Mouse (Mus musculus) small intestine, adult 2 months (tissue): ENCODE data around the gene H60b. TPM values are rescaled to one million over a fixed set of nuclear protein-coding genes. Genes with fewer than 3 reads are reported as not detected.
"Not testable (repeated sequence)": the region's sequence is repeated elsewhere in the genome, so short reads cannot be mapped to it uniquely, and the experiment has no call there.

Source experiments
- H3K27ac ChIP-seq: fragments of 200-500 bp; 2 replicates; pipeline ENCODE4 v1.5.1; 2012; ENCODE audit warnings: low read depth, low read length, control low read depth, inconsistent platforms; ENCODE audit not compliant: insufficient read depth
- H3K27me3 ChIP-seq: fragments of 200-500 bp; 2 replicates; pipeline ENCODE4 v1.6.1; 2012; ENCODE audit warnings: mild to moderate bottlenecking, moderate library complexity, low read length, inconsistent platforms; ENCODE audit not compliant: control insufficient read depth, insufficient read depth
- H3K36me3 ChIP-seq: fragments of 200-500 bp; 2 replicates; pipeline ENCODE4 v1.6.1; 2012; ENCODE audit warnings: mild to moderate bottlenecking, low read length, control low read depth, inconsistent platforms; ENCODE audit not compliant: control insufficient read depth, insufficient read depth
- H3K4me1 ChIP-seq: fragments of 200-500 bp; 2 replicates; pipeline ENCODE4 v1.6.1; 2012; ENCODE audit warnings: low read length, inconsistent platforms, mixed read lengths; ENCODE audit not compliant: control insufficient read depth, insufficient read depth, insufficient read length
- H3K4me3 ChIP-seq: fragments of 200-500 bp; 2 replicates; pipeline ENCODE4 v1.5.1; 2012; ENCODE audit warnings: low read depth, mild to moderate bottlenecking, control low read depth, inconsistent platforms, low read length, moderate library complexity
- WGBS: fragments of 180-500 bp; shearing (Covaris S2); methylation state at CpG from one replicate; pipeline ENCODE4 v1.1.7; 2018; 5-methylcytosine and 5-hydroxymethylcytosine counted together
- polyA plus RNA-seq: library from polyadenylated mRNA; depleted of rRNA; stranded (reverse); fragments of >200 nt; gene quantifications from 2 replicates; pipeline ENCODE4 v1.2.3, GENCODE M21; 2012

H60b gene
- polyA plus RNA-seq, 1 experiment = not detected

DNA sequence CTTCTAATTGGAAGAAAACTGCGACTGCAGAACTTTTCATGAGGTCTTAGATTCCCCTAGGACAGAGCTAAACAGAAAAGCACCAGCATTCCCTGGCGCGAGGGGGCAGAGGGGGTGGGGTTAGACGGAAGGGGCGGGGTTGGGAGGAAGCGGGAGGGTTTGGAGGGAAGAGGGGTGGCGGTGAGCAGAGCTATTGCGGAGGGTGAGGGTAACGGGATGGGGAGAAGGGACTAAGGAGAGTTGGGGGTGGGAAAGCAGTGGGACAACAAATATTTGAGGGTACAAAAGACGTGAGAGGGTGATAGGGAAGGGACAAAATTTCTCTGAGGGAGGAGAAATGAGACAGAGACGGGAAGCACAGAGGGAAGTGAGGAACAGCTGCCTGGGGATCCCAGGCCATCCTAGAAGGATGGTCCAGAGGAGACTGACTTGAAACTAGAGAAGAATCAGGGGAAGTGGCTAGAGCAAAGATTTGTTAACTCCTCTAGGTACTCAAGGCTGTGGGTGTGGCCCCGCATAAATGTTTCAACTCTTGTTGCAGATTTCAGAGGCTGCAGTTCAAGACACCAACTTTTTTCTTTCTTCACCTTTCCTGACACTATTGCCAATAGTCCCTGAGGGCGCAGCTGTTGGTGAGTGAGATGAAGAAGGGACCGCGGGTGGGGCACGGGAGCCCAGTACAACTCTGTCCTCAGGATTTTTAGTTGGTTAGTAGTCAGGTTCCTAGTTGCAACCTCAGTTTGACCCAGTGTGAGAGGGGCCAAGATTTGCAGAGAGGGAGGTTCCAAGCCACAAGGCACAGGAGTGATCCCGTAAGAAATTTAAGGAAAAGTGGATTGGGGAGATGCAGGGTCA lies 15.2 kb downstream of the H60b start:
- 20% methylated on average over 15 of the region's 17 CpGs for WGBS
- H3K4me1 ChIP-seq, H3K4me3 ChIP-seq, H3K27me3 ChIP-seq, H3K36me3 ChIP-seq, H3K27ac ChIP-seq: not testable (repeated sequence)

DNA sequence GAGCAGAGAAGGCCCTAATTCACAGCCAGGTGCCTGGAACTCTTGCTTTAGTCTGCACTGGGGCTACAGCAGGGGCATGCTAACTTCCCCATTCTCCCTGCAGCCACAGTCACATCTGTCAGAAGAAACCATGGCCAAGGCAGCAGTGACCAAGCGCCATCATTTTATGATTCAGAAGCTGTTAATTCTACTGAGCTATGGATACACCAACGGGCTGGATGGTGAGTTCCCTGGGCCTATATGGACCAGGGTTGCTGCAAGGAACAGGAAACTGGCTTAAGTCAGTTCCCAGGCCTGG lies 15.8 kb downstream of the H60b start:
- not testable (repeated sequence) for H3K4me1 ChIP-seq, H3K36me3 ChIP-seq, H3K4me3 ChIP-seq, H3K27ac ChIP-seq, H3K27me3 ChIP-seq
- WGBS = 80% methylated on average over 2 of the region's 2 CpGs

DNA sequence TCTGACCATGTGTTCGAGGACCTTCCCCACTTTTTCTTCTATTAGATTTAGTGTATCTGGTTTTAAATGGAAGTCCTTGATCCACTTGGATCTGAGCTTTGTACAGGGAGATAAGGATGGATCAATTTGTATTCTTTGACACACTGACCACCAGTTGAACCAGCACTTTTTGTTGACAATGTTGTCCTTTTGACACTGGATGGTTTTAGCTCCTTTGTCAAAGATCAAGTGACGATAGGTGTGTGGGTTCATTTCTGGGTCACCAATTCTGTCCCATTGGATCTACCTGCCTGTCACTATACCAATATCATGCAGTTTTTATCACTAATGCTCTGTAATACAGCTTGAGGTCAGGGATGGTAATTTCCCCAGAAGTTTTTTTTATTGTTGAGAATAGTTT lies 18.1 kb downstream of the H60b start:
- not testable (repeated sequence) for H3K4me3 ChIP-seq, H3K4me1 ChIP-seq, H3K27me3 ChIP-seq, H3K27ac ChIP-seq, H3K36me3 ChIP-seq
- 61% methylated on average over 2 of the region's 2 CpGs for WGBS

DNA sequence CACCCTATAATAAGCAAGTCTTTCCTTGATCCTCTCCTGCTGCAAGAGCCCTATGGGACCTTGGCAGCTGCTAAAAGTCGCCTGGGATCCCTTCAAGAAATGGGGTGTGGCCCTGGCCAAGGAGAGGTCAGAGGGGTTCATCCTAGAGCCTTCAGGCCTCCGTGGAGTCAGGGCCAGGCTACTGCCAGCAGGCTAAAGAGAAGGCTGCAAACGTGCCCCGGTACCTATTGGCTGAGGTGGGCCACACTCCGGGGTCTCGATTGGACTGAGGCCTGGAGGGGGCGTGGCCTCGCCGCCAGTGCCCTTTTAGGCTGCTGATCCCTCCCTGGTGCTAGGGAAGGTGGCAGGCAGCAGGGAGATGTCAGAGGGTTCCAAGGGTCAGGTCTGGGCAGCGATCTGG lies 32.6 kb downstream of the H60b start:
- not testable (repeated sequence) for H3K4me1 ChIP-seq, H3K36me3 ChIP-seq, H3K27ac ChIP-seq, H3K27me3 ChIP-seq, H3K4me3 ChIP-seq
- 2% methylated on average over 10 of the region's 10 CpGs for WGBS

DNA sequence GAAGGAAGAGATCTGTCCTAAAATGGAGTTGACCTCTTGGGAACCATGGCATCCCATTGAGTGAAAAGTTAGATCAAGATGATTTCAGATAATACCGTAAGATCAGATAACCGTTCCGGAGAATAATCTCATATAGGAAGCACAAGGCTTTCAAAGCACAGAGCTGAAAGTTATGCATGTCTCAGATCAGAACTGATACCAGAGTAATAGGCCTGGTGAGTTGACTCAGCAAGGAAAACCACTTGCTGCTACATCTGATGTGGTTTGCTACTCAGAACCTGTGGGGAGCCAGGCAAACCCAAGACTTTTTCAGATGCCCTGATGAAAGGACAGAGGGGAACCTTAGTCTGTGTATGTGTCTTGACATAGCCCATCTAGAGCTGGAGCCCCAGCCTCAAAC lies 43.0 kb downstream of the H60b start:
- WGBS = 79% methylated on average over 3 of the region's 3 CpGs
- not testable (repeated sequence) for H3K27me3 ChIP-seq, H3K36me3 ChIP-seq, H3K4me3 ChIP-seq, H3K27ac ChIP-seq, H3K4me1 ChIP-seq

DNA sequence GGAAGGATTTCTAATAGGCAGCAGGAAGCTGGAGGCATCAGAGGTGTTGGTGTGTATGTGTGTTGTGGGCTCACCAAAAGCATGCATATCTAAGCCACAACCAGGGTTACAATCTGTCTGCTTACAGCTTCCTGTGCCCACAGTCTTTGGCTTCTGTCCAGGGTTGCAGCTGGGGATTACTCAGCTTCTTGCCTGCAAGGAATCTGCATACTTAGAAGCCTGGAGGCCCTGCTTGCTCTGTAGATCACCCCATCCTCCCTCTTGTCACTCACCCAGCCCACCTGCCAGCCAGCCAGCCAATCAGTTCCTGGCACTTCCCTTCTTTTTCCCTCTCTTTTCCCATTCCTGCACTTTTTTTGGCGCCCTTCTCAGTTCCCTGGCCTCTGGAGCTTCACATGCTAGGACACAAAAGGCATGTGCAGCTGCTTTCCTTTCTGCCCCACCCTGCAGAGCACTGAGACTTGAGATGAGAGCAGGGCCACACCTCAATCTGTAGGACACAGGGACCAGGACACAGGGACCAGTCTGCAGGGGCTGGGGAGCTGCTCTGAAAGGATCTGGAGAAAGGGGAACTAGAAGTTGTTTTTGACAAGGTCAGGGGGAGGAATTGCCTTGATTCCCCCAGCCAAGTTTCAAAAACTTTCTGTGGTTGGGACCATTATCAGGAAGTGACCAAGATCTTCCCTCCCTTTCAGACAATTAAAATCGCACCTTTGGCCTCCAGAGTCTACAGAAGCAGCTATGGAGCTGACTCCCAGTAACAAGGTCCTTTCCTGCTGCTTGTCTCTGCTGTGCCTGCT lies 44.6 kb downstream of the H60b start:
- not testable (repeated sequence) for H3K27me3 ChIP-seq, H3K36me3 ChIP-seq, H3K4me3 ChIP-seq, H3K4me1 ChIP-seq, H3K27ac ChIP-seq
- WGBS = no CpG with 5 or more reads among the region's 2 CpGs

DNA sequence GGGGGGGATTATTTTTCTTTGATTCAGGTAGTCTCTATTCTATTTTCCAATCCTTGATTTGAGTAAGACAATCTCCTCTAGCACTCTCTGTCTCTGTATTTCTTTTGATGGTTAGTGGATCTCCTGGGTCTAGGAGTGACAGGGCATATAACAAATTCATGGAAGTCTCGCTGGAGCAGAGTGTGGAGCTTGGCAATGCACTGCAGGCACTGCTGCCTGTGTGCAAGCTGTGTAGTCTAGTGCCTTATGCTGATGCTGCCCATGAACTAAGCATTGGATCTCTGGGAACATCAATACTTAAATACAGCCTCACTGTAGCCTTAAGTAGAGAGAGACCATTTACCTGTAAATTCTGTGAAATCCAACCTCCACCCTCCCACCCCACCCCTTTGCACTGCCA lies 48.1 kb downstream of the H60b start:
- WGBS = 72% methylated on average over 1 of the region's 1 CpGs
- not testable (repeated sequence) for H3K36me3 ChIP-seq, H3K27ac ChIP-seq, H3K4me3 ChIP-seq, H3K27me3 ChIP-seq, H3K4me1 ChIP-seq

DNA sequence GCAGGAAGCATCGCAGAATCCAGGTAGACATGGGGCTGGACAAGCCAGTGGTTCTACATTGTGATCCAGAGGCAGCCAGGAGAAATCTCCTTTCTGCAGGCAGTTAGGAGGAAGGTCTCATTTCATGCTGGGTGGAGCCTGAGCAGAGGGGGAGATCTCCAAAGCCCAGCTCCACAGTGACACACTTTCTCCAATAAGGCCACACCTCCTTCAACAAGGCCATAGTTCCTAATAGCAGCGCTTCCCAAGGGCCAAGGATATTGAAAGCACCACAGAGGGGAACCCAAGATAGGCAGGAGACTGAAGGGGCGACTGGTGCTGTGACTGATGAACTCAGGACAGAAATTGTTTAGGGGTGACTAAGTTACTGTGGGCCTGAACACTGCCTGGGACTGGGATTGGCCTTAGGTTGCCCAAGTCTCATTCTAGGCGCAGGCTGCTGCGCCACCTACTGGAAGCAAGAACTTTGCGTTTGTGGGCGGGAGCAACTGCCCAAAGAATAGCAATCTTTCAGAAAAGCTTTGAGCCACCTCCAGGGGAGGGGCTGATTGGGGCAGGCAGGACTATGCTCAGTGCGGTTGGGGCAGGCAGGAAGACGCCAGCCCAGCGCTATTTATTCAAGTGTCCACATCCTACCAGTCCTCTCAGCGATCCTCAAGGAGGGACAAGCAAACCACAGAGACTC lies 53.8 kb downstream of the H60b start:
- not testable (repeated sequence) for H3K4me3 ChIP-seq, H3K4me1 ChIP-seq, H3K36me3 ChIP-seq, H3K27me3 ChIP-seq, H3K27ac ChIP-seq
- WGBS = 7% methylated on average over 9 of the region's 11 CpGs

DNA sequence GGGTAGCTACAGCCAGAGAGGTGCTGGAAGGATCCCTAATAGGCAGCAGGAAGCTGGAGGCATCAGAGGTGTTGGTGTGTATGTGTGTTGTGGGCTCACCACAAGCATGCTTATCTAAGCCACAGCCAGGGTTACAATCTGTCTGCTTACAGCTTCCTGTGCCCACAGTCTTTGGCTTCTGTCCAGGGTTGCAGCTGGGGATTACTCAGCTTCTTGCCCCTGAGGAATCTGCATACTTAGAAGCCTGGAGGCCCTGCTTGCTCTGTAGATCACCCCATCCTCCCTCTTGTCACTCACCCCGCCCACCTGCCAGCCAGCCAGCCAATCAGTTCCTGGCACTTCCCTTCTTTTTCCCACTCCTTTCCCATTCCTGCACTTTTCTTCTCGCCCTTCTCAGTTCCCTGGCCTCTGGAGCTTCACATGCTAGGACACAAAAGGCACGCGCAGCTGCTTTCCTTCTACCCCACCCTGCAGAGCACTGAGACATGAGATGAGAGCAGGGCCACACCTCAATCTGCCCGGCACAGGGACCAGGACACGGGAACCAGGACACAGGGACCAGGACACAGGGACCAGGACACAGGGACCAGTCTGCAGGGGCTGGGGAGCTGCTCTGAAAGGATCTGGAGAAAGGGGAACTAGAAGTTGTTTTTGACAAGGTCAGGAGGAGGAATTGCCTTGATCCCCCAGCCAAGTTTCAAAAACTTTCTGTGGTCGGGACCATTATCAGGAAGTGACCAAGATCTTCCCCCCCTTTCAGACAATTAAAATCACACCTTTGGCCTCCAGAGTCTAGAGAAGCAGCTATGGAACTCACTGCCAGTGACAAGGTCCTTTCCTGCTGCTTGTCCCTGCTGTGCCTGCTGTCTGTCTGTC lies 65.3 kb downstream of the H60b start:
- not testable (repeated sequence) for H3K4me1 ChIP-seq, H3K4me3 ChIP-seq, H3K36me3 ChIP-seq, H3K27ac ChIP-seq, H3K27me3 ChIP-seq
- 0% methylated on average over 1 of the region's 7 CpGs for WGBS
